Mouse (Mus musculus) gastrocnemius, postnatal 14 days (tissue): Measurements from ENCODE around the gene Ccs. TPM values are rescaled to one million over a fixed set of nuclear protein-coding genes. Genes with fewer than 3 reads are reported as not detected.
"Not testable (repeated sequence)": the region's sequence is repeated elsewhere in the genome, so short reads cannot be mapped to it uniquely, and the experiment has no call there.

Experiments
- DNase-seq: peaks from one replicate; pipeline ENCODE4 v3.0.0; 2021; ENCODE audit warnings: mixed read lengths
- intact Hi-C: fragments of 180-260 bp; cut with DNase I; formaldehyde crosslinking; loops from one replicate; pipeline ENCODE4 v1.15.1; 2025; ENCODE audit warnings: low total_unique reads
- total RNA-seq, 2 experiments: library from RNA; stranded (reverse); gene quantifications; 2 replicates each; pipeline ENCODE4 v1.2.3; 2021

The Ccs gene
- total RNA-seq, 2 experiments from 2014 or later: 31.4 to 34.1 TPM

DNA sequence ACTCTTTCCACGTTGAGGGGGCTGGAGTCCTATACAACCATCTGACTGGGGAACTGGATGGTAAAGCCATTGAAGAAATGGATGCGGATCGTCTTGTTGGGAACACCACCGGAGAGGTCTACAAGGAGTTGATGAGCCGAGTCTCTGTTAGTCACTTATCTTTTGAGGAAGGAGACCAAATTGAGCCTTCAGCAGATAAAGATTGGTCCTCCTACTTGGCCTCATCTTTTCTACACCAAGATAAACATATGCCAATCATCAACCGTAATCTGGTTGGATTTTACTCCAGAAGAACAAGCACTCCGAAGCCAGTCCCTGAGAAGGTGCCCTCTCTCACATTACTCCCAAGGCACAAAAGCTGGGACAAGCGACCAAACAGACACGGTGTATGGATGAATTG lies 1.7 kb upstream of the Ccs start:
- DNase-seq: no peak
- intact Hi-C loops: loop anchor here (10.0 kb wide), 1 partner anchor 216 kb away; the partner anchor contains the start of gene Rce1

DNA sequence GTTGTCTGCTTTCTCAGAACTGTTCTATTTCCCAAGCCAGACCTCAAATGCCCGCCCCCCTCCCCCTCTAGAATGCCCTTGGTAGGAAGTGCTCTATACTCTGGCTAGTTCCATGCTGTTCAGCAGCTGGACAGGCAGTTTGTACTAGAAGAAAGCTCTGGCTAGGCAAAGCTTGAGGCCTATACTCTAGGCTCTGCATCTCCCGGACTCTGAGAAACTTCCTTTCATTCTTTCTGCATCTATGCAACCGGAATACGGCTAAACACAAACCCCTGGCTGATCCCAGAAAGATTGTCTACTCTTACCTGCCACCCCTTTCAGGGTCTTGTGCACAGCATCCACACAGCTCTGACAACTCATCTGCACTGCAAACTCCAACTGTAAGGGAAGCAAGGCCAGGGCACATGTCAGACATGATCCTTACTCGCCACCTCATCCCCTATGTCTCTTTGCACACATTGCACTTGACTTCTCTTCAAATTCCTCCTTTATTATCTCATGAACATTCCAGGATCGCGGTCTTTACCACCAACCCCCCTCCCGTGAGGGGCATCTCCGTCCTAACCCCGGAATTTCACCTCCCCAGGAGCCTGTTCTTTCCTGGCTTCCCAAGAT lies 499 bp downstream of the Ccs start:
- intact Hi-C loops: no loop called here
- no peak for DNase-seq

DNA sequence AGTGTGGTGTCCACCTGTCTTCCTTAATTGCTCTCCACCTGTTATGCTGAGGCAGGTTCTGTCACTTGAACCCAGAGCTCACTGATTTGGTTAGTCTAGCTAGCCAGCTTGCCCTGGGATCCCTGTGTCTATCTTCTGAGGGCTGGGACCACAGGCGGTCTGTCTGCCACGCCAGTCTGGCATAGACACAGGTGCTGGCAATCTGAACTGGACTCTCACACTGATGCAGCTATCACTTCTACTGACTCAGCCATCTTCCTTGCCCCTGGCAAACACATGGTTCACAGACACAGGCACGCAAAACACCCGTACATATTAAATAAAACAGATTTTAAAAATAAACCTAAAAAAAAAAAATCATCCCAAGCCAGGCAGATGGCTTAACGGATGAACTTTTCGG lies 2.1 kb downstream of the Ccs start:
- intact Hi-C loops: no loop called here
- DNase-seq: no peak

GRCm38 (mm10) chr19:4836096-4836495 lies 3.0 kb downstream of the Ccs start:
- intact Hi-C loops: no loop called here
- no peak for DNase-seq

GRCm38 (mm10) chr19:4833977-4834376 lies 5.2 kb downstream of the Ccs start:
- no peak for DNase-seq

GRCm38 (mm10) chr19:4829156-4829555 lies 10.0 kb downstream of the Ccs start:
- intact Hi-C loops: no loop called here
- peak; percentile 70 for DNase-seq

More at GRCm38 (mm10) chr19:4833977-4834376, 5.2 kb downstream of the Ccs start:
- intact Hi-C loops: no loop called here

DNA sequence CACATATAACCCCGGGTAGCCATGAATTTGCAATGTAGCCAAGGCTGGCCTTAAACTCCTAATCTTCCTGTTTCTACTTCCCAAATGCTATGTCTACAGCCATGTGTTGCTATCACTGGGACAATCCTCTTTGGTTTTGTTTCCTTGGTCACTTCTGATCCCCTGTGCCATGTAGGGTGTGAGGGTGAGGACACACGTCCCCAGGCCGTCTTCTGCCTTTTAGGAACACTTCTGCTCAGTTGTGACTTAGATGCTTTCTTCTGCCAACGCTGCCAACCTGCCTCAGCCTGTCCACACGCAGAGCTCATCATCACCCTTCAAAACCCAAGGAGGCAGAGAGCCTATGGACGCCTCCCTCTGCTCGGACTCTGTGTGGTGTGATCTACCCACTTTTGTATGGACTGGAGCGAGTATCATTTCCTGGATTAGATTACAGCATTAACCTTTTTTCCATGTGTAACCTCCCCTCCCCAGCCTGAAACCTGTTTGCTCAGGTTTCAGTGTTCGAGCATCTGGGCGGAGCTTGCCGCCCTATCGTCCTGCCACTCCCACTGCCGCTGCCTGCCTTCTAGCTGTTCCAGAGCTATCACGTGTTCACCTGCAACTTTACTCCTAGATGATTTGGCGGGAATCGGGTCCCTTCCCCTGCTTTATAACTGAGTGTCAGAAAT lies 10.6 kb downstream of the Ccs start:
- DNase-seq: no peak
- intact Hi-C loops: no loop called here

- DNase-seq: peak; percentile 85
- intact Hi-C loops: no loop called here
Observed at GRCm38 (mm10) chr19:4820678-4821303, 18.3 kb downstream of the Ccs start.

DNA sequence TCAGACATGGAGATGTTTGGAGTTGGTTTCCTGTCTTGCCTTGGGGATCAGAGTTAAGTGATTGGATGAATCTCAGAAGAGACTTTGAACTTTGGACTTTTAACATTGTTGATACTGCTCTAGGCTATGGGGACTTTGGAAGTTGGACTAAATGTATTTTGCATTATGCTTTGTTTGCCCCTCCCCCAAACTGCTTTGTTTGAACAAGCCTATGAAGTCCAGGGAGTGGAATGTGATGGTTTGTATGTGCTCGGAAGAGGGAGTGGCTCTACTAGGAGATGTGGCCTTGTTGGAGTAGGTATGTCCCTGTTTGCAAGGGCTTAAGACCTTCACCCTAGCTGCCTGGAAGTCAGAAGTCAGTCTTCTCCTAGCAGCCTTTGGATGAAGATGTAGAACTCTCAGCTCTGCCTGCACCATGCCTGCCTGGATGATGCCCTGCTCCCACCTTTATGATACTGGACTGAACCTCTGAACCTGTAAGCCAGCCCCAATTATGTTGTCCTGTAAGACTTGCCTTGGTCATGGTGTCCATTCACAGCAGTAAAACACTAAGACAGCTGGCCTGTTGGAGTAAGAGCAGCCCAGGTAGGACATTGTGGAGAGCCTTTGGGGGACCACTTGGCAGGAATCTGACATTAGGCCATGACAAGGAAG lies 21.8 kb downstream of the Ccs start:
- intact Hi-C loops: no loop called here
- no peak for DNase-seq

DNA sequence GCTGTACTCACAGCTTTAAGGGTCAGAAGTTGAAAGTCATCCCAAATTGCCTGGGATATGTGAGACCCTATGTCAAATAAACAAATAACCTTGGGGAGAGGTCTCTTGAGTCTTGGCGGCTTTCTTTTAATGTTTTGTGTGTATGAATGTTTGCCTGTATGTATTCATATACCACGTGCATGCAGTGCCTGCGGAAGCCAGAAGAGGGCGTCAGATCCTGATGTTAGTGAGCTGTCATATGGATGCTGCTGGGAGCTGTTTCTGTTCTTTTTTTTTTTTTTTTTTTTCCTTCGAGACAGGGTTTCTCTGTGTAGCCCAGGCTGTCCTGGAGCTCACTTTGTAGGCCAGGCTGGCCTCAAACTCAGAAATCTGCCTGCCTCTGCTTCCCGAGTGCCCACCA lies 26.1 kb downstream of the Ccs start:
- DNase-seq: no peak
- intact Hi-C loops: loop anchor here (2.0 kb wide), 1 partner anchor 58 kb away; no protein-coding TSS in a partner anchor

GRCm38 (mm10) chr19:4812334-4812949 lies 26.7 kb downstream of the Ccs start:
- not testable (repeated sequence) for DNase-seq
- intact Hi-C loops: loop anchor here (2.0 kb wide), 1 partner anchor 58 kb away; no protein-coding TSS in a partner anchor

DNA sequence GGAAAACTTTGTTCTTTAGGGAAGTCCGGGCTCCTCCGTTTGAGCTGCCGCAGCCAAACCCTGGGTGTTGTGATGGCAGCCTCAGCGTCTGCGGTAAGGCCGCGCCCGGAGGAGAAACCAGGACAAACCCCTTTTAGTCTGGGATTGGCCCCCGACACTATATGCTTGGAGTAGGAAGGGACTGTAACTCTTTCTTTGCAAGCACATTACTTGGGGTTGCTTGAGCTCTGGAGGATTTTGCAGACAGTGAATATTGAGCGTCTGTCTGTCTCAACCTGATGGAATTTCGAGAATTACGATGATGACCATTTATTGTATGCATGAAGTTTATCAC lies 27.3 kb downstream of the Ccs start:
- DNase-seq: no peak
- intact Hi-C loops: loop anchor here (2.0 kb wide), 1 partner anchor 57 kb away; no protein-coding TSS in a partner anchor

DNA sequence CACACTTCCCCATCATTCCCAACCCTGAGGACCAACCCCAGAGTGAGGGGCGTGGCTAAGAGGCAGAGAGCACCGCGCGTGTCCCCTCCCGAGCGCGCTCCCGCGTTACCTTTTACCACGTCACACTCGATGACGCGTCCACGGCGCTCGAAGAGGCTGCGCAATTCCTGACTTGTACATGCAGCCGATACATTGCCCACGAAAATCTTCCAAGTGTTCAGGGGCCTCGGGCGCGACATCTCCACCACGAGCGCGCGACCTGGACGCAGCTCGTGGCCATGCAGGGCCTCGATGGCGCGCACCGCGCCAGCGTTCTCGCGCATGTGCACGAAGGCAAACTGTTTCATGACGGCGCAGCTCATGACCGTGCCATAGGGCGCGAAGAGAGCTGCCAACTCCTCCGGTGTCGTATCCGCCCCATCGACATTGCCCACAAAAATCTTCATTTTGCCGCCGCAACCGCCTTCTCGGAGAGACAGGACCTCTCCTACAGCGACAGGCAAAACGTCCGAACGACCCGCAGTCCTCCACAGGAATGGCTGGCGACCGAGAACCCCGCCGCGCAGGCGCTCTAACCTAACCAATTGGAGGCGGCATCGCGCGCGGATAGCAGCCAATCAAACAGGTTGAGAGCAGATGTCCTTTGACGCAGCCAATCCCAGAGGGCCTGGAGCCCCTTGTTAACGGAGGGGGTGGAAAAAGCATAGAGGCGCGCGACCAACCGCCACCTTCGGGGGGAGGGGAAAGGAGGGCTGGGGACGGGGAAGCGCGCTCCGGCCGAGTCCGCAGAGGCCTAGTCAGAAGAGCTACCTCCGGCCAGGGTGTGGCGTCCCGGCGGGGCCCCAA lies 27.8 kb downstream of the Ccs start, which contains the start of the genes Gm21992 and Rbm14:
Gene Gm21992, minus strand, starts transcription at position 550 of the 846 bp plus-strand sequence.
Gene Rbm14, minus strand, starts transcription at position 572 of the 846 bp plus-strand sequence.
- DNase-seq: peak; percentile 98
- intact Hi-C loops: no loop called here

- peak; percentile 78 for DNase-seq
- intact Hi-C loops: no loop called here
Observed at GRCm38 (mm10) chr19:4810746-4811062, 28.4 kb downstream of the Ccs start.

- intact Hi-C loops: no loop called here
- DNase-seq: no peak
Observed at GRCm38 (mm10) chr19:4810309-4810708, 28.8 kb downstream of the Ccs start.

- intact Hi-C loops: loop anchor here (5.0 kb wide), 1 partner anchor 36 kb away; no protein-coding TSS in a partner anchor
- DNase-seq: no peak
Observed at GRCm38 (mm10) chr19:4803283-4803682, 35.8 kb downstream of the Ccs start.

DNA sequence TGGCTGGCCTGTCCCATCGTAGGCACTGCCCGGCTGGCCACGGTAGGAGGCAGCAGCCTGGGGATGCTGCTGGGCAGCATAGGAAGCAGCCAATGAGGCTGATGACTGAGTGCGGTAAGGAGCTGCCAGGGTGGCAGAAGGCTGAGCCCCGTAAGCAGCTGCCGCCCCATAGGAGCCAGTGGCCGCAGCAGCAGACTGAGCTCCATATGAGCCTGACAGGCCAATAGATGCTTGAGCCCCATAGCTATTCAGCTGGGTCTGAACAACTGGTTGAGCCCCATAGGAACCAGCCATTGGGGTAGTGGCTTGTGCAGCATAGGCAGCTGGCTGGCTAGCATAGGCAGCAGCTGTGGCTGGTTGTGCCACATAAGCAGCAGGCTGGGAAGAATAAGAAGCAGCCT lies 36.4 kb downstream of the Ccs start:
- DNase-seq: no peak
- intact Hi-C loops: loop anchor here (5.0 kb wide), 1 partner anchor 35 kb away; no protein-coding TSS in a partner anchor

- no peak for DNase-seq
- intact Hi-C loops: no loop called here
Observed at GRCm38 (mm10) chr19:4799083-4799482, 40.0 kb downstream of the Ccs start.

GRCm38 (mm10) chr19:4797846-4798245 lies 41.3 kb downstream of the Ccs start:
- intact Hi-C loops: no loop called here
- no peak for DNase-seq
